Mouse (Mus musculus) layer of hippocampus, adult 11-12 months (tissue): ENCODE measurements around the gene Snx4.

ENCODE experiments used
- DNase-seq: peaks from one replicate; pipeline ENCODE4 v3.0.0; 2022; ENCODE audit warnings: low spot score

Snx4 gene

GRCm38 (mm10) chr16:33271824-33272223 lies 20.6 kb downstream of the Snx4 start:
- no peak for DNase-seq

- no peak for DNase-seq
These were observed 31.8 kb downstream of the Snx4 start for GRCm38 (mm10) chr16:33283079-33283478.

- no peak for DNase-seq
These were observed 37.3 kb downstream of the Snx4 start for GRCm38 (mm10) chr16:33288536-33288935.

- DNase-seq, result no peak
These were observed 38.7 kb downstream of the Snx4 start for GRCm38 (mm10) chr16:33289981-33290380.

GRCm38 (mm10) chr16:33292241-33292640 lies 41.0 kb downstream of the Snx4 start:
- no peak for DNase-seq

GRCm38 (mm10) chr16:33294681-33295080 lies 43.4 kb downstream of the Snx4 start:
- DNase-seq, result no peak

GRCm38 (mm10) chr16:33295321-33295720 lies 44.1 kb downstream of the Snx4 start:
- no peak for DNase-seq

GRCm38 (mm10) chr16:33297493-33297892 lies 46.3 kb downstream of the Snx4 start:
- DNase-seq, result no peak

GRCm38 (mm10) chr16:33306633-33307070 lies 55.4 kb downstream of the Snx4 start:
- peak; percentile 85 for DNase-seq

- DNase-seq, result no peak
These were observed 56.5 kb downstream of the Snx4 start for GRCm38 (mm10) chr16:33307761-33308160.

- DNase-seq, result no peak
These were observed 57.8 kb downstream of the Snx4 start for GRCm38 (mm10) chr16:33309066-33309465.

GRCm38 (mm10) chr16:33315611-33316010 lies 64.4 kb downstream of the Snx4 start:
- no peak for DNase-seq

- DNase-seq, result no peak
These were observed 66.4 kb downstream of the Snx4 start for GRCm38 (mm10) chr16:33317646-33318045.

- no peak for DNase-seq
These were observed 66.8 kb downstream of the Snx4 start for GRCm38 (mm10) chr16:33318059-33318458.

- no peak for DNase-seq
These were observed 74.6 kb downstream of the Snx4 start for GRCm38 (mm10) chr16:33325704-33326455.

- no peak for DNase-seq
These were observed 75.3 kb downstream of the Snx4 start for GRCm38 (mm10) chr16:33326589-33326988.

GRCm38 (mm10) chr16:33327101-33327500 lies 75.9 kb downstream of the Snx4 start:
- DNase-seq, result no peak

GRCm38 (mm10) chr16:33333015-33333414 lies 81.8 kb downstream of the Snx4 start:
- no peak for DNase-seq

- peak; percentile 70 for DNase-seq
These were observed 85.9 kb downstream of the Snx4 start for GRCm38 (mm10) chr16:33337177-33337576.

- DNase-seq, result no peak
These were observed 86.4 kb downstream of the Snx4 start for GRCm38 (mm10) chr16:33337681-33338080.

- no peak for DNase-seq
These were observed 87.2 kb downstream of the Snx4 start for GRCm38 (mm10) chr16:33338492-33338891.

- no peak for DNase-seq
These were observed 88.2 kb downstream of the Snx4 start for GRCm38 (mm10) chr16:33339476-33339875.

GRCm38 (mm10) chr16:33342356-33342755 lies 91.1 kb downstream of the Snx4 start:
- no peak for DNase-seq

- no peak for DNase-seq
These were observed 91.9 kb downstream of the Snx4 start for GRCm38 (mm10) chr16:33343106-33343505.
